Mouse (Mus musculus) lung, embryonic 15.5 days (tissue): Measurements from ENCODE around the gene Cryab. TPM values are rescaled to one million over a fixed set of nuclear protein-coding genes. Genes with fewer than 3 reads are reported as not detected.
A peak's percentile ranks its signal among the peaks of the same experiment; 100 is the strongest.

Source experiments
- ATAC-seq: fragments of 200-750 bp; cut with Nextera tagmentation; 2 replicates; pipeline ENCODE4 v1.8.0; 2017; ENCODE audit warnings: moderate number of reproducible peaks, borderline replicate concordance; ENCODE audit not compliant: low FRiP score, low TSS enrichment; ENCODE audit errors: extremely low read depth
- H3K27ac ChIP-seq: fragments of 300-500 bp; sonication (generic); 2 replicates; pipeline ENCODE4 v1.5.1; 2015; ENCODE audit warnings: moderate library complexity, mild to moderate bottlenecking, inconsistent platforms
- H3K27me3 ChIP-seq: fragments of 300-500 bp; sonication (generic); 2 replicates; pipeline ENCODE4 v1.6.1; 2015; ENCODE audit warnings: inconsistent platforms
- H3K36me3 ChIP-seq: fragments of 300-500 bp; sonication (generic); 2 replicates; pipeline ENCODE4 v1.6.1; 2015; ENCODE audit warnings: inconsistent platforms
- H3K4me1 ChIP-seq: fragments of 300-500 bp; sonication (generic); 2 replicates; pipeline ENCODE4 v1.6.1; 2015; ENCODE audit warnings: inconsistent platforms
- H3K4me2 ChIP-seq: fragments of 300-500 bp; sonication (generic); 2 replicates; pipeline ENCODE4 v1.6.1; 2015; ENCODE audit warnings: inconsistent platforms, mild to moderate bottlenecking, moderate library complexity
- H3K4me3 ChIP-seq: fragments of 300-500 bp; sonication (generic); 2 replicates; pipeline ENCODE4 v1.5.1; 2015; ENCODE audit warnings: mild to moderate bottlenecking, inconsistent platforms
- H3K9ac ChIP-seq: fragments of 300-500 bp; sonication (generic); 2 replicates; pipeline ENCODE4 v1.6.1; 2015; ENCODE audit warnings: inconsistent platforms
- H3K9me3 ChIP-seq: fragments of 300-500 bp; sonication (generic); 2 replicates; pipeline ENCODE4 v1.6.1; 2016; ENCODE audit warnings: inconsistent platforms
- WGBS: fragments of 180-500 bp; shearing (Covaris S2); methylation state at CpG from one replicate; pipeline ENCODE4 v1.1.7; 2015; 5-methylcytosine and 5-hydroxymethylcytosine counted together
- polyA plus RNA-seq: library from polyadenylated mRNA; unstranded; fragments of >200 nt; fragmentation: Nextera tagmentation; extraction: Ambion mirVana; gene quantifications from 2 replicates; pipeline ENCODE4 v1.2.1, GENCODE M21; 2015

Cryab gene
- polyA plus RNA-seq, 1 experiment from 2014 or later: 131 TPM

DNA sequence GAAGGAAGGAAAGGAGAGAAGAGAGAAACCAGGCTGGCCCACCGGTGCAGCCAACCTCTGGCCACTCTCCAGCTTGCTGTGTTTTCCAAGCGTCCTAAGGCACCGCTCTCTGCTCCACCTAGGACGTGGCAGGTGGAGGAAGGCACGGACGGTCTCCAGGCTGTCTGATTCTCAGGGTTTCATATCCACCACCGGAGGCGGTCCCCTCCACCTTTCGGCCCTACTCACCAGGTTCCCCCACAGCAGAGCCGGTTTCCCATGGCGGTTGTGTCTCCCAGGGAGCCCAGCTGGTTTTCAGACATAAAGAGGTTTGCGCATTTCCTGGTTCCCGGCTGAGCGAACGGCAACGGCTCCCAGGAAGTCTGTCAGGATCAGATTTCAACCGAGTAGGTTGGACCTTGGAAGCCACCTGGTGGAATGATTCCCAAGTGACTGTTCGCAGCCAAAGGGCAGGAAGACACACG lies 4.9 kb upstream of the Cryab start, which contains the start of gene 2310030G06Rik:
2310030G06Rik (minus strand) TSS at position 323 of the 464 bp plus-strand sequence.
- Histone ChIP-seq H3K4me2 (peak within 1 kb of the TSS; percentile 57), H3K27ac (peak within 1 kb of the TSS; percentile 91), H3K4me3 (peak within 1 kb of the TSS; percentile 41), H3K27me3 (no peaks in the 10 kb centered on the region), H3K4me1 (peaks cover 16% of the 10 kb centered on the region; the same call in 1 of the 2 replicates), H3K9me3 (no peaks in the 10 kb centered on the region), H3K36me3 (no peaks in the 10 kb centered on the region), H3K9ac (peak within 1 kb of the TSS; percentile 41)
- peak; percentile 77; the same call in 1 of the 2 replicates for ATAC-seq
- WGBS: 1% methylated on average over 19 of the region's 19 CpGs

- Histone ChIP-seq H3K36me3 (no peaks in the 10 kb centered on the region), H3K4me1 (peaks cover 41% of the 10 kb centered on the region), H3K4me2 (no peak overlapping the region), H3K9me3 (no peaks in the 10 kb centered on the region), H3K27ac (no peak overlapping the region), H3K4me3 (no peak overlapping the region), H3K9ac (no peak overlapping the region), H3K27me3 (no peaks in the 10 kb centered on the region)
- WGBS: 72% methylated on average over 6 of the region's 6 CpGs
- ATAC-seq: no peak
These were observed 419 bp upstream of the Cryab start for GRCm38 (mm10) chr9:50750706-50751105.

DNA sequence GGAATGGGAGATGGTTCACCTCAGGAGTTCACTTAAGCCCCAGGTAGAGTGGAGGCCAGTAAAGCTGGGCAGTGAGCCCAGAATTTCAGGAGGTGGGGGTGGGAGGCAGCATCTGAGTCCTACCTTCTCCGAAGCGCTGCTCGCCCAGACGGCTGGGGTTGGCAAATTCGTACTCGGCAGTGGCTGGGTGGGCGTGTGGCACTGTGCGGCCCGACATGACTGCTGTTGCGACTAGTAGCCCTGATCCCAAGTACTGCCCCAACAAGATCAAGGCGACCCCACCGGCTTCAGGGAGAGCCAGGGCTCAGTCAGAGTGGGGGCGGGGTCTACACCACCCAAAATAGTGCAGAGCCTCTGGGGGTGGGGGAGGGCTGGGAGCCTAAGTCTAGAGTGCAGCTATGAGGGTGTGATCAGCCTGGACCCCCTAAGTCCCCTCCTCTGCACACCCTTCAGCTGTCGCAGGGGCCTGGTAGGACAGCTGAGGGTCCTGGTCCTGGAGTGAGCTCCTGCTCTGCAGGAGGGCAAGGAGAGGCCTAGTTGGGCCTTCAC lies 1.0 kb downstream of the Cryab start, which contains the start of gene Hspb2:
Hspb2 (minus strand) TSS at position 301 of the 549 bp plus-strand sequence.
- H3K4me1 ChIP-seq: peaks cover 33% of the 10 kb centered on the region
- H3K27me3 ChIP-seq: no peaks in the 10 kb centered on the region
- 49% methylated on average over 14 of the region's 14 CpGs for WGBS
- H3K36me3 ChIP-seq: no peaks in the 10 kb centered on the region
- peak within 1 kb of the TSS; percentile 91 for H3K27ac ChIP-seq
- ATAC-seq: peak; percentile 57
- peak within 1 kb of the TSS; percentile 20; the same call in 1 of the 2 replicates for H3K9ac ChIP-seq
- H3K4me3 ChIP-seq: peak within 1 kb of the TSS; percentile 28
- H3K4me2 ChIP-seq: peak within 1 kb of the TSS; percentile 46
- no peaks in the 10 kb centered on the region for H3K9me3 ChIP-seq

- peak overlapping the region; percentile 28 for H3K4me3 ChIP-seq
- H3K9me3 ChIP-seq: no peaks in the 10 kb centered on the region
- ATAC-seq: peak; percentile 81
- H3K9ac ChIP-seq: peak overlapping the region; percentile 8; the same call in 1 of the 2 replicates
- H3K27me3 ChIP-seq: no peaks in the 10 kb centered on the region
- H3K4me1 ChIP-seq: peaks cover 33% of the 10 kb centered on the region
- WGBS: 49% methylated on average over 17 of the region's 17 CpGs
- H3K36me3 ChIP-seq: no peaks in the 10 kb centered on the region
- peak overlapping the region; percentile 46 for H3K4me2 ChIP-seq
- H3K27ac ChIP-seq: peak overlapping the region; percentile 91
These were observed 1.9 kb downstream of the Cryab start for GRCm38 (mm10) chr9:50752784-50753615.

GRCm38 (mm10) chr9:50753947-50754346 lies 2.8 kb downstream of the Cryab start:
- no peak for ATAC-seq
- H3K36me3 ChIP-seq: no peaks in the 10 kb centered on the region
- peak overlapping the region; percentile 28 for H3K4me3 ChIP-seq
- H3K9me3 ChIP-seq: no peaks in the 10 kb centered on the region
- H3K27ac ChIP-seq: peak overlapping the region; percentile 91
- H3K27me3 ChIP-seq: no peaks in the 10 kb centered on the region
- 35% methylated on average over 7 of the region's 7 CpGs for WGBS
- peaks cover 33% of the 10 kb centered on the region for H3K4me1 ChIP-seq
- no peak overlapping the region for H3K9ac ChIP-seq
- peak overlapping the region; percentile 46 for H3K4me2 ChIP-seq

GRCm38 (mm10) chr9:50756711-50757110 lies 5.6 kb downstream of the Cryab start:
- H3K9me3 ChIP-seq: no peaks in the 10 kb centered on the region
- 48% methylated on average over 5 of the region's 5 CpGs for WGBS
- no peaks in the 10 kb centered on the region for H3K36me3 ChIP-seq
- H3K9ac ChIP-seq: no peak overlapping the region
- no peak for ATAC-seq
- H3K27me3 ChIP-seq: no peaks in the 10 kb centered on the region
- H3K27ac ChIP-seq: no peak overlapping the region
- no peak overlapping the region for H3K4me2 ChIP-seq
- H3K4me1 ChIP-seq: peaks cover 21% of the 10 kb centered on the region
- no peak overlapping the region for H3K4me3 ChIP-seq

DNA sequence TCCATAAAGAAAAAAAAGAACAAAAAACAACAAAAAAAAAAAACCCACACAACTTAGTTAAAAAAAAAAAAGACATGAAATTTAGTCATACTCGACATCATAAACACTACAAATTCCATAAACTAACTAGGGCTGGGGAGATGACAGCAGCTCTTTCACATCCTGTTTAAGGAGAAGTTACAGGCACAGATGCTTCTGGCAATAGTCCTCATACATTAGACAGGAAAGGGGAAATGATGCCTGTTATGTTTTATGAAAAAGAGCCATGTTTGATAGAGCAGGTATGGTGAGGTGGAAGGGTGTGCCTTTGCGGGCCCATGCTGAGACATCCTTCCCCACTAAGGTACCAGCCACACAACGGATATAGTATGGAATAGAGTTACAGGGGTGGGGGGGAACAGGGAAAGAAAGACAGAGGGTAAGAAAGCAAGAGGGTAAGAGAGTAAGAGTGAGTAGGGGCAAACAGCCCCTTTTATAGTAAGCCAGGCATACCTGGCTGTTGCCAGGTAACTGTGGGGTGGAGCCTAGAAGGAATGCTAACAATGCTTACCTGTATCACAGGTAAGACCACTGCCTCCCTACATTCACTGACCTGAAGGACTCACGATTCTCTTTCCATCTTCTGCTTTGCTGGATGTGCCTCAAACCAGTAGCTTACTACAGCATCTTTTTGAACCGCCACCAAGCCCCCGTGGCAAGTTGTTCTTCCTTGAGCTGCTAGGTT lies 10.6 kb downstream of the Cryab start:
- Histone ChIP-seq H3K4me1 (no peaks in the 10 kb centered on the region), H3K36me3 (no peaks in the 10 kb centered on the region), H3K9me3 (no peaks in the 10 kb centered on the region), H3K27me3 (no peaks in the 10 kb centered on the region), H3K9ac (no peak overlapping the region), H3K4me2 (0 out of 2 replicates have a peak overlapping the region, but pooled peaks have one; percentile 0), H3K27ac (0 out of 2 replicates have a peak overlapping the region, but pooled peaks have one; percentile 19), H3K4me3 (no peak overlapping the region)
- ATAC-seq: no peak
- 51% methylated on average over 6 of the region's 6 CpGs for WGBS

DNA sequence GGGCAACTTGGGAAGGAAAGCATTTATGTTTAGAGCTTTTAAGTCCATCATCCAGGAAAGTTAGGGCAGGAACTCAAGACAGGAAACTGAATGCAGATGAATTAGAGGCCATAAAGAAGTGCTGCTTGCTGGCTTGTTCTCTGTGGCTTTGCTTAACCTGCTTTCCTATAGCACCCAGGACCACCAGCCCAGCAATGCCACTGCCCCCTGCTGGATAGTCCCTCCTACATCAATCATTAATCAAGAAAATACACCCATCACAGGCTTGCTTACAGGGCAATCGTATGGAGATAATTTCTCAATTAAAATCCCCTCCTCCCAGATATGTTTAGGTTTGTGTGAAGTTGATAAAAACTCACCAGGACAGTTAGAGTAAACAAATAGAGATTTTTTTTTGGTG lies 12.2 kb downstream of the Cryab start:
- H3K4me2 ChIP-seq: no peak overlapping the region
- no peak overlapping the region for H3K27ac ChIP-seq
- 47% methylated on average over 1 of the region's 1 CpGs for WGBS
- H3K4me3 ChIP-seq: no peak overlapping the region
- peaks cover 9% of the 10 kb centered on the region; the same call in 1 of the 2 replicates for H3K4me1 ChIP-seq
- H3K9ac ChIP-seq: no peak overlapping the region
- no peak for ATAC-seq
- H3K27me3 ChIP-seq: no peaks in the 10 kb centered on the region
- H3K36me3 ChIP-seq: no peaks in the 10 kb centered on the region
- no peaks in the 10 kb centered on the region for H3K9me3 ChIP-seq

GRCm38 (mm10) chr9:50767531-50768106 lies 16.5 kb downstream of the Cryab start:
- peak overlapping the region; percentile 65 for H3K4me3 ChIP-seq
- peaks cover 9% of the 10 kb centered on the region for H3K36me3 ChIP-seq
- H3K9ac ChIP-seq: peak overlapping the region; percentile 68
- no peak; the same call in 1 of the 2 replicates for ATAC-seq
- WGBS: 3% methylated on average over 17 of the region's 17 CpGs
- no peaks in the 10 kb centered on the region for H3K9me3 ChIP-seq
- peak overlapping the region; percentile 80 for H3K4me2 ChIP-seq
- H3K27me3 ChIP-seq: no peaks in the 10 kb centered on the region
- peaks cover 18% of the 10 kb centered on the region for H3K4me1 ChIP-seq
- peak overlapping the region; percentile 93 for H3K27ac ChIP-seq

DNA sequence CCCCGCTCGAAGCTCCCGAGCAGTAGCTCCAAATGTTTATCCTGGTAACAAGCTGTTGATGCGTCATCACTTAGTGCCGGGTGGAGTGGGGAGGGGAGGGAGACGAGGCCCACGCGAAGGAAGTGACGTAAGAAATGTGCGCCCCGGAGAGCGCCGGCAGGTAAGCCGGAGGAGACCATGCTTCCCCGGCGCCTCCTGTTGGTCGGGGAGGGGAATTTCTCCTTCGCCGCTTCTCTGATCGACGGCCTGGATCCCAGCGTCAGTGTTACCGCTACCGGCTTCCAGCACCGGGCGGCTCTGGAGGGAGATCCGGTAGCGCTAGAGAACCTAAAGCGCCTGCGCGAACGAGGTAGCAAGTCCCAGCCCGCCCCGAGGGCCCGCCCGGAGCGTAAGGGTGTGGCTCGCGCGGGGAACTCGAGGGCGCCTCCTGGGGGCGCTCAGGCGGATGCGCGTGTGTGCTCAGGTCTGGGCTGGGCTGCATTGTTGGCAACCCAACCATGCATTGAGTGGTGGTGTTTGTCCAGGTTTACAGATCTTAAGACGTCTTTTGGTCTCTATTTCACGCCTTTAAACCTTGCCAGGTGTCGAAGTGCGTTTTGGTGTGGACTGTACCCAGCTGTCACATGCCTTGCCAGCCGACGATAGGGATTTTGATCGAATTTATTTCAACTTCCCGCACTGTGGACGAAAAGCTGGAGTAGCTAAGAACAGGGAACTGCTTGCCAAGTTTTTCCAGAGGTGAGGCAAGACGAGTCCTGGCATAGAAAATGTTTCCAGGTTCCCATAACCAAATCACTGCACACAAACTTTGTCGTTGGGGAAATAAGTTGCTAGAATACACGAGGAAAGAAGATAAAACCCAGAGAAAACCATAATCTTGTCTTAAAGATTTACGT lies 17.2 kb downstream of the Cryab start, which contains the start of gene Fdxacb1:
Fdxacb1 (plus strand) TSS at position 130 of the 896 bp plus-strand sequence.
- Histone ChIP-seq H3K9ac (peak within 1 kb of the TSS; percentile 68), H3K27me3 (no peaks in the 10 kb centered on the region), H3K4me1 (peaks cover 18% of the 10 kb centered on the region), H3K9me3 (no peaks in the 10 kb centered on the region), H3K4me3 (peak within 1 kb of the TSS; percentile 65), H3K4me2 (peak within 1 kb of the TSS; percentile 80), H3K36me3 (peaks cover 9% of the 10 kb centered on the region), H3K27ac (peak within 1 kb of the TSS; percentile 93)
- 3% methylated on average over 59 of the region's 59 CpGs for WGBS
- ATAC-seq: peak; percentile 98
